Mouse (Mus musculus): ENCODE measurements around the gene Mettl16. TPM values are rescaled to one million over a fixed set of nuclear protein-coding genes. Genes with fewer than 3 reads are reported as not detected.
"Not testable (repeated sequence)": the region's sequence is repeated elsewhere in the genome, so short reads cannot be mapped to it uniquely, and the experiment has no call there.

Mettl16 gene
- total RNA-seq, 2 experiments from 2014 or later = 19.0 to 19.9 TPM

DNA sequence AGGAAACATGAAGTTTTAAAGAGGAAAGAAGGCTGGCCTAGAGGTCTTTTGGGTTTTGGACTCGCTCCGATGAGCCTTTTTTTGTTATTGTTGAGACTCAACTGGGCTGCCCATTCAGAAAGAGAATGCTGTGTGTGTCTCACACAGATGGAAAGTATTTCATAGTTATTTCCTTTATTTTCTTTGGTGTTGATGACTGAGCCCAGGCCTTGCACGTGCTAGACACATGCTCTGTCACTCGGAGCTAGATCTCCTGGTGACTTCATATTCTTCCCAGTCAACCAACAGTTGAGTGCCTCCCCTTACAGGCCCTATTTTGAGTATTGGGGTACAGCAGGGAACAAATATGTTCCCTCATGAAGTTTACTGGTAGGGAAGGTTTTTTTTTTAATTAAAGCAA, 1.0 kb downstream of the Mettl16 start:
- DNase-seq (ENCODE audit: low spot score in 2 of 2) = no peak

GRCm38 (mm10) chr11:74772386-74772785, 1.8 kb downstream of the Mettl16 start:
- no peak for DNase-seq (ENCODE audit: low spot score in 2 of 2)

- DNase-seq (ENCODE audit: low spot score in 2 of 2) = no peak
Observed at GRCm38 (mm10) chr11:74792874-74793273, 22.2 kb downstream of the Mettl16 start.

DNA sequence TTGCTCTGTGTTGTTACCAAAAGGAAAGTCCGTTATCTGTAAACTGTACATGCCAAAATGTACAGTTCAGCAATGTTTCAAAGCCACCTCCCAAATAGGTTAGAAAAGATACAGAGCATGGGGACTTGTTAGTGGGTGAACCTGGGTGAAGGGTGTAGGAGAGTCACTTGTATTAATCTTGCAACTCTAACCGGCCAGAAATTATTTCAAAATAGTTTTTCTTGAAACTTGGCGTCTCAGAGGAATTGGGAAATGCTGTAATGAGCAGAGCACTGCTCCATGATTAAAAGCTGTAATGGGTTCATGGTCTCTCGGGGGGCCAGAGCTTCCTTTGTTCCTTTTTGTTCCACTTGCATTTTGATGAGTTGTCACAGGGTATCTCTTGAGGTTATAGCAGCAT, 30.0 kb downstream of the Mettl16 start:
- no peak for DNase-seq (ENCODE audit: low spot score in 2 of 2)

DNA sequence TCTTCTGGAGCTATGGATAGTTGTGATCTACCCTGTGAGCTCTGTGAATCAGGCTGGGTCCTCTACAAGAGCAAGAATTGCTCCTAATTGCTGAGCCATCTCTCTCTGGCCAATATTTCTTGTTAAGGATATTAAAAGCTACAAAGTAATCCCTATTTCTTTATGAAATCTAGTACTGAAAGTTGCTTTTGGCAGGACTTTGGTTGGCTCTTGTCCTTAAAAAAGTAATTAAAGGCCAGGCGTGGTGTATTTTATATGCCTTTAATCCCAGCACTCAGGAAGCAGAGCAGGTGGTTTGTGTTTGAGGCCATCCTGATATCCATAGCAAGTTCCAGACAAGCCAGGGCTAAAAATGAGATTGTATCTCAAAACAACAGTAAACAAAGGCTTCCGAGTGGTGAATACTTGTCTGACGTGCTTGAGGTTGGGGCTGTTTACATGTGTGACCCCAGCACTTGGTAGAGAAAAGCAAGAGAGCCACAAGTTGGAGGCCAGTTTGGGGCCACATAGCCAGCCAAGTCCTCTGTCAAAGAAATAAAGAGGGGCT, 33.5 kb downstream of the Mettl16 start:
- DNase-seq (ENCODE audit: low spot score in 2 of 2) = no peak

- no peak for DNase-seq (ENCODE audit: low spot score in 2 of 2)
Observed at GRCm38 (mm10) chr11:74807246-74807882, 36.7 kb downstream of the Mettl16 start.

DNA sequence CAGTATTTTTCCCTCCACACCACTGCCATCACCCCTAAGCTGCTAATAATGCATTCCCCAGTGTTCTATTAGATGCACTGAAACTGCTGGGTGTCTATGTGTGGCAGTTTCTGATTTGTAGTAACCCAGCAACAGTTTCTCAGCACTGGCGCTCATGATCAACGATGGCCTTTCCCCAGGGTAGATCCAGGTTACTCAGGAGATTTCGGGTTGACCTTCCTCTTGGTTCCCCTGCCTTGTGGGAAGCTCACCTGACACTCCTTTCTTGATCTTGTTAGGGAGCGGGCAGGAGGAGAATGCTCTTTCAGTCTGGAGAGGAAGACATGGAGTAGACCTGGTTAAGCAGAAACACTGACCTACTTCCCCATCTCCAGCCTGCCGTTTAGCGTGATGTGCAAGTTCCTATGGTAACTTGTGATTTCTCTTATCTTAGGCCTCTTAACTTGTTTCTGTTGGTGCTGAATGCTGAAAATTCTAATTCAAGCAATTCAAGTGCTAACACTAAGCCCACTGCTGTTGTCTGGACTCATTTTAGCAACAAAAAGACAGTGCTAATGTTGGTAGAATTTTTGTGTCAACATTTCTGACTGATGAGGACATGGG, 37.7 kb downstream of the Mettl16 start:
- no peak for DNase-seq (ENCODE audit: low spot score in 2 of 2)

- no peak for DNase-seq (ENCODE audit: low spot score in 2 of 2)
Observed at GRCm38 (mm10) chr11:74810134-74810533, 39.5 kb downstream of the Mettl16 start.

GRCm38 (mm10) chr11:74811027-74811426, 40.4 kb downstream of the Mettl16 start:
- not testable (repeated sequence) for DNase-seq (ENCODE audit: low spot score in 2 of 2)

- DNase-seq (ENCODE audit: low spot score in 2 of 2) = no peak
Observed at GRCm38 (mm10) chr11:74811538-74811937, 40.9 kb downstream of the Mettl16 start.

- no peak for DNase-seq (ENCODE audit: low spot score in 2 of 2)
Observed at GRCm38 (mm10) chr11:74815795-74816194, 45.2 kb downstream of the Mettl16 start.

GRCm38 (mm10) chr11:74820921-74821320, 50.3 kb downstream of the Mettl16 start:
- DNase-seq (ENCODE audit: low spot score in 2 of 2) = no peak

- no peak for DNase-seq (ENCODE audit: low spot score in 2 of 2)
Observed at GRCm38 (mm10) chr11:74821463-74821862, 50.8 kb downstream of the Mettl16 start.

- DNase-seq (ENCODE audit: low spot score in 2 of 2) = no peak
Observed at GRCm38 (mm10) chr11:74822746-74823440, 52.3 kb downstream of the Mettl16 start.

DNA sequence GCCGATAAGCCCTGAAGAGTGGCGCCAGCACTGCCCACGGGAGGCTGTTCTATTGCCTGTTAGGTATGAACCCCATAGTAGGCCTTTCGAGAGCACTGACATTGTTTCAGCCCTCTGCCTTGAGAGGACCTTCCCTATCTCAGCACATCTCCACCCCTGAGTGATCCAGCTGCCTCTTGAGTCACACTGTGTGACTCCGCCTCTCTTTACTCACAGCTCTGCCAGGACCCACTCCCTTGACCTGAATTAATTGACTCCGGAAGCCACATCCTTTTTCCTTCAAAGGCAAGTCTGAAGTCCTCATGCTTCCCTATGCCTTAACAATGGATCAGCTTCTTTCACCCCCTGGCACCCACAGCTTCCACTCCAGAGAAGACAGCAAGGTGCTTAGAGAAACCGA, 55.5 kb downstream of the Mettl16 start:
- no peak for DNase-seq (ENCODE audit: low spot score in 2 of 2)

DNA sequence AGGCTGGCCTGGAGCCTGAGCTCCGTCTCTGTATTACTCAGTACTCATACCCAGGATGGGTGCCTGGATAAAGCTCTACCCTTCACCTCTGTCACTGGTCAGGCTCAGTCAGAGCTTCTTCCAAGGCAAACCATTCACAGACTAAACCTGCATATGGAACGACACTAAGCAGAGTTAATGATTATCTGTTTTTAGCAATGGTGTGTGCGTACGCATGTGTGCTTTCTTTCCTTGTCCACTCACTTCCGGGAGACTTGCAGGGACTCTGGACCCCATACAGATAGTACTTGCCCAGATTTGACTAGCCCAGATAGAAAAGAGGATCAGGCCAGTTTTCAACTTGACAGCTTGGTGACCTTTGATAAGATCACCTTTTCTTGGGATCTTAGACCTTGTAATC, 56.1 kb downstream of the Mettl16 start:
- DNase-seq (ENCODE audit: low spot score in 2 of 2) = no peak

DNA sequence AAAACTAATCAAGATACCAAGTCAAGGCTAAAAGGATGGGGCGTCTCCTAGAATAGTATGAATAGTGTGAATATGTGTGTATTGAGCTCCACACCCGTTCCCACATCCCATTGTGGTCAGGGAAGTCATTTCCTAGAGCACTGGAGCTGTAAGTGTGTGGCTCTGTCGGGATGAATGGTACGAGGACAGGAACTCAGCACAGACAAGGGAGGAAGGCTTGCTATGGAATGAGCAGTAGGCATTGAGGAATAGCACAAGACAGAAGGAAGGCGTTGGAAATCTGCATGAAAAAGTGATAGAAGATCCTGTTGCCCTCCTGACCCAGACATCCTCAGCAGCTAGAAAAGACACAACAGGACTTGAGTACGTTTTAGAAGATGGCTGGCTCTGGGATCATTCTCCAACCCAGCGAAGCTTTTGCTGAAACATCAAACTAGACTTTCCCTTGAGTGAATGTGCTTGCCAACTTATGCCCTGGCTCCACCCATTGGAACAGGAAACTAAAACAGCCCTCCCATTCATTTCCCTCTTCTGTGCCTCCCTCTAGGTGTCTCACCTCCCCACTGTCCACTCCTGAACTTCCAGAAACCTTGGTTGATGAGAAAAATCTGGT, 57.3 kb downstream of the Mettl16 start:
- no peak for DNase-seq (ENCODE audit: low spot score in 2 of 2)

DNA sequence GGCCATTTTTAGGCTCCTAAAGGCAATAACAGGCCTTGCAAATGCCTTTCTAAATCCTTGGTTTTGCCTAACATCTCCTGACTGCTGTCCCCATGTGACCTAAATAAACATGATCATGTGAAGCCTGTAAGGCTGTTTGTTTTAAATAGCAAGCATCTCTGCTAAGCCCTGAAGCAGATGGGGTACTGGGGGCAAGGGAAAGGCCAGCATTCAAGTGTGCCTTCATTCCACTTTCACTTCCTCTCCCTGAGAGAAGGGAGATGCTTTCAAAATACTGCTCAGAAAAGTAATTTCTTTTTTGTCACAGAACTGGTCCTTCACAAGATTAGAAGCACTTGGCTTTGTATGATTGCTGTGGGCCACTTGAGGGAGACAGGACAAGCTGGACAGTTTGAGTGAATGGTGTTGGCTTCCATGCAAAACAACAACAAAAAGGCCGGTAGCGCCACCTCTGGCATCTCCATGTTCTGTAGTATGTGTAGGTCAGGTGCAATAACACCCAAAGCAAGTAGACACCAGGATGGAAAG, 57.8 kb downstream of the Mettl16 start:
- no peak for DNase-seq (ENCODE audit: low spot score in 2 of 2)

GRCm38 (mm10) chr11:74828965-74829550, 58.4 kb downstream of the Mettl16 start:
- DNase-seq (ENCODE audit: low spot score in 2 of 2) = no peak

DNA sequence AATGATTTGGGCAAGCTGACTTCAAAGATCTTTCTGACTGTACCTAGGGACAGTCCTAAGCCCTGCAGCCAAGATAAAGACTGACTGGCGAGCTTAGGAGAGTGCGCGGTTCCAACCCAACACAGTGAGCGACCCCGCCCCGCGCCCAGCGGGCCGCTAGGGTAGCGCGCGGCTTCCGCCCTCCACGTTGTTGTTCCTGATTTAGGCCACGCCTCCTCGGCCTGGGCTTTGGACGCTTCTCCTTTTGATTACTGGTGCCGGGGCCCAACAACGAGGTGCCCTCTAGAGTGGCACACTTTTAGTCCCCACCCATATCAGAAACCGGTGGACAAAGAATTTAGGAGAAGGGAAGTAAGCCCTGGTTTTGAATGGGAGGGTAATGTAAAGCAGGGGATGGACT, 59.2 kb downstream of the Mettl16 start:
- peak; percentile 74 to 77 for DNase-seq (ENCODE audit: low spot score in 2 of 2)
